Mouse (Mus musculus) liver, embryonic 14.5 days (tissue): Measurements from ENCODE around the gene Pbx1. TPM values are rescaled to one million over a fixed set of nuclear protein-coding genes. Genes with fewer than 3 reads are reported as not detected.

Experiments used
- ATAC-seq: fragments of 200-750 bp; cut with Nextera tagmentation; 2 replicates; pipeline ENCODE4 v1.8.0; 2017; ENCODE audit warnings: moderate number of reproducible peaks, mild to moderate bottlenecking, moderate library complexity; ENCODE audit not compliant: insufficient read depth
- DNase-seq, 3 experiments: peaks; one replicate each; pipeline ENCODE4 v3.0.0-alpha.2; 2012 to 2013; ENCODE audit warnings: low read depth in 3 of 3, low spot score in 3 of 3
- H3K27ac ChIP-seq: fragments of 300-500 bp; sonication (generic); 2 replicates; pipeline ENCODE4 v1.5.1; 2014; ENCODE audit warnings: moderate library complexity, mild to moderate bottlenecking, control low read depth, inconsistent platforms
- H3K27me3 ChIP-seq: fragments of 300-500 bp; sonication (generic); 2 replicates; pipeline ENCODE4 v1.6.1; 2014; ENCODE audit warnings: mild to moderate bottlenecking, low read length, moderate library complexity; ENCODE audit not compliant: control insufficient read depth, insufficient read depth
- H3K36me3 ChIP-seq: fragments of 300-500 bp; sonication (generic); replicated peaks from 2 replicates; pipeline ENCODE4 v1.6.1; 2014; ENCODE audit warnings: low read depth; ENCODE audit not compliant: control insufficient read depth, insufficient read depth
- H3K4me1 ChIP-seq, 2 experiments: fragments of 200-500 bp in 1 of 2; fragments of 300-500 bp in 1 of 2; sonication (generic) in 1 of 2; replicated peaks; 2 replicates each; pipeline ENCODE4 v1.6.1; 2012 to 2014; ENCODE audit warnings: antibody characterized with exemption in 1 of 2, inconsistent platforms in 1 of 2, low read length in 1 of 2; ENCODE audit not compliant: control insufficient read depth in 2 of 2, insufficient read depth in 2 of 2
- H3K4me2 ChIP-seq: fragments of 300-500 bp; sonication (generic); 2 replicates; pipeline ENCODE4 v1.6.1; 2014; ENCODE audit warnings: low read depth, mild to moderate bottlenecking, control low read depth, moderate library complexity
- H3K4me3 ChIP-seq, 2 experiments: fragments of 200-500 bp in 1 of 2; fragments of 300-500 bp in 1 of 2; sonication (generic) in 1 of 2; 2 replicates each; pipeline ENCODE4 v1.5.1; 2012 to 2014; ENCODE audit warnings: low read depth in 2 of 2, low read length in 2 of 2, mild to moderate bottlenecking in 2 of 2, control low read depth in 1 of 2, inconsistent platforms in 1 of 2, moderate library complexity in 1 of 2; ENCODE audit not compliant: insufficient read depth in 1 of 2
- H3K9ac ChIP-seq: fragments of 300-500 bp; sonication (generic); replicated peaks from 2 replicates; pipeline ENCODE4 v1.6.1; 2014; ENCODE audit warnings: mild to moderate bottlenecking, control low read depth, moderate library complexity
- H3K9me3 ChIP-seq: fragments of 300-500 bp; sonication (generic); 2 replicates; pipeline ENCODE4 v1.6.1; 2016; ENCODE audit warnings: low read length, mixed read lengths; ENCODE audit not compliant: control insufficient read depth
- CTCF ChIP-seq: IDR thresholded peaks from 2 replicates; pipeline ENCODE4 v1.5.1; 2016; ENCODE audit warnings: antibody characterized with exemption, low read depth, control low read depth
- EP300 ChIP-seq: IDR thresholded peaks from 2 replicates; pipeline ENCODE4 v1.6.1; 2016; ENCODE audit warnings: antibody characterized with exemption, low read depth
- WGBS: fragments of 180-500 bp; shearing (Covaris S2); extraction: QIAGEN DNeasy Blood & Tissue Kit; methylation state at CpG from one replicate; pipeline ENCODE4 v1.1.7; 2014; ENCODE audit not compliant: insufficient replicate concordance; 5-methylcytosine and 5-hydroxymethylcytosine counted together
- polyA plus RNA-seq, 2 experiments: library from polyadenylated mRNA; depleted of rRNA in 1 of 2; stranded (reverse) in 1 of 2; unstranded in 1 of 2; fragments of >200 nt; fragmentation: Nextera tagmentation in 1 of 2; extraction: Ambion mirVana in 1 of 2; gene quantifications; 2 replicates each; pipeline versions ENCODE4 v1.2.1 to v1.2.3; 2012 to 2014

The Pbx1 gene
- polyA plus RNA-seq, 2 experiments = 1.7 to 2.7 TPM

DNA sequence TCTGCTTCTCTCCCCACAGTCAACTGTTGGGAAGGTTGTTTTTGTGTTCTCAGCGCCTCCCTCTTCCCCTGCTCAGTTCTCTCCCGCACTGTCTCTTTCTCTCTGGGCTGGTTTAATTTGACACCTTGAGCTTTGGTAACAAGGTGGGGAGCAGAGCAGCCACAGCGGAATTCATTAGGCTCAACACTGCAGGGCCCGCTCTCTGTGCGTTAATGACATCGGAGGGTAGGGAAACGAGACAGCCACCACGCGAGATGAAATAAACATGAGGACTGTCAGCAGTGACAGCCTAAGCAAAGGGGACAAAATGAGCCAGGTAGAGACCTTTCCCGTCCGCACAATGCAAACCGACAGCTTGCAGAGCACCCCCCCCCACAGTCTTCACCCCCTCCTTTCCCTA, 90.2 kb downstream of the Pbx1 start:
- 76% methylated on average over 12 of the region's 12 CpGs for WGBS
- Histone ChIP-seq H3K4me1 (peaks cover 0 to 2% of the 10 kb centered on the region in 2 experiments; a peak in 1 of 4 replicates), H3K9ac (no peak overlapping the region), H3K27ac (no peak overlapping the region), H3K4me3 (no peak overlapping the region), H3K27me3 (no peaks in the 10 kb centered on the region), H3K9me3 (no peaks in the 10 kb centered on the region), H3K4me2 (no peak overlapping the region), H3K36me3 (no peaks in the 10 kb centered on the region)
- no peak for TF ChIP-seq CTCF
- no peak for TF ChIP-seq EP300
- DNase-seq = no peak
- no peak for ATAC-seq

DNA sequence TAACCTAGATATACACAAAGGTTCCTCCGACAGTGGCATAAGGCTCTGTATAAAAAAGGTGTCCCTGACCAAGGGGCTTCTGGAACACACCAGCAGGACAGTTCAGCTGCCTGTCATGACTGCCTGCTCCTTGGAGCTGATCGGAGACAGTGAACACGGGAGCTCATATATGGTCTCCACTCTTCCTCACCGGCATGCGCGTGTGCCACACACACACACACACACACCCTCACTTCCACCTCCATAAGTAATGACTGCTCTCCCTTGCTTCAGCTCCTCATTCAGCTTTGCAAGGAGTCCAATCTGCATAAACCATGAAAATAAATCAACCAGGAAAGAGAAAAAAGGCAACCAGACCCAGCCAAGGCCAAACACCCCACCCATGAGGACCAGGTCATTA, 90.7 kb downstream of the Pbx1 start:
- Histone ChIP-seq H3K4me2 (no peak overlapping the region), H3K9me3 (no peaks in the 10 kb centered on the region), H3K36me3 (no peaks in the 10 kb centered on the region), H3K4me1 (peaks cover 0 to 2% of the 10 kb centered on the region in 2 experiments; a peak in 1 of 4 replicates), H3K4me3 (no peak overlapping the region), H3K27me3 (no peaks in the 10 kb centered on the region), H3K27ac (no peak overlapping the region), H3K9ac (no peak overlapping the region)
- DNase-seq (no peak), ATAC-seq (no peak)
- 80% methylated on average over 6 of the region's 6 CpGs for WGBS
- TF ChIP-seq EP300 (no peak), CTCF (no peak)

DNA sequence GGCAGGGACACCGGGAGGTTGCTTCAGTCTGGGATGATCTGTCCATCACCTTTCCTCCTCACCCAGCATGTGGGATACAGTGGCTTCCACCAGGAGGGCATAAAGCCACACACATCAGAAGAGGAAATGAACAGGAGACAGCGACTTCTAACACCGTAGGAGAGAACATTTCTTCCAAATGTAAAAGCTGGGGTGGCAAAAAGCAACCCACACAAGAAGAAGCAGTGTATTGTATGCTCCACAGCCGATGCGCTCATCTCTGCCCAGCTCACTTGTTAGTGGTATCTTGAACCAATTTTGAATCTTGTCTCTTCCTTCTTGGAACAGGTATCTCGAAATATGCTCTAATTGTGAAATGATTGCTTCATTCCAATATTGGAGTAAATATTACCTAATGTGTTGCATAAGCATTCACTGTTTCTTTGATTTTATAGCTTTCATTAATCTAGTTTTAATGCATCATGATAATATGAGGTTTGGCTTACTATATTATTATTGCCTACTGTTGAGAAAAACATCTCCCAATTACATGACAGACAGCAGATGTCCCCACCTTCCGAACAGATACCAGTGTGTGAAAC, 95.7 kb downstream of the Pbx1 start:
- H3K36me3 ChIP-seq = no peaks in the 10 kb centered on the region
- no peaks in the 10 kb centered on the region for H3K27me3 ChIP-seq
- H3K4me2 ChIP-seq = no peak overlapping the region
- H3K4me1 ChIP-seq = no peaks in the 10 kb centered on the region; a peak in 1 of 4 replicates
- no peaks in the 10 kb centered on the region for H3K9me3 ChIP-seq
- no peak overlapping the region for H3K27ac ChIP-seq
- DNase-seq (no peak), ATAC-seq (no peak)
- TF ChIP-seq CTCF (no peak), EP300 (no peak)
- 64% methylated on average over 7 of the region's 7 CpGs for WGBS
- H3K9ac ChIP-seq = no peak overlapping the region
- no peak overlapping the region for H3K4me3 ChIP-seq

DNA sequence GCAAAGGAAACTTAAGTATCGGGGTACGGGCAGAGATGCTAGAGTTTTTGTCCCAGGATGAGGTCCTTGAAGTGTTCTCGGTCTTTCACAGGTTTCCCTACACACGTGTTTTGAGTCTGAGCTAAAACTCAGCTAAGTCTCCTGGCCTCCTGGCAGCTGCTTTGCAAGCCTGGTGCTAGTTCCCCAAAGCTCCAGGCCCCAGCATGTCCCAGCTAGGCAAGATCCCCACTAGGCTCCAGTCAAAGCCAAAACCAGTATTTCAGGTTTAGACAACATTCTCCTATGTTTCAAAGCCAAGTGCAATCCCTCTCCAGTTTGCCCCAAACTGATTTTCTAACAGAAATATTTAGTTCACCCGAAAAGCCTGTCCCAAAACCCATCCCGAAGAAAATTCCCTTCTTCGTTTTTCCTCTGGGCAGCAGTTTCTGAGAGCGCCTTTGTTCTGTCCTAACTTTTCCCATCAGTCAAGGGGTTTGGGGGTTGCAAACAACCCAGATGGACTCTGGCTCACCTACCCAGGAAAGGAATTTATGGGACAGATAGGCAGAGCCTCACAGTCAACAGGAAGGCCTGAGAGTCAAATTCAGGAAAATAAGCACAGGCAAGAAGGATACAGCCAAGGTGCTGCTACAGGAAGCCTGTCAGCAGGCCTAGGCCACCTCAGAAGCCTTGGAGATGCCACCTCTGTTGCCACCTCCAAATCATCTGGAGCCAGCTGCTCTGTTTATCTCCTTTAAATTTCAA, 97.1 kb downstream of the Pbx1 start:
- no peak overlapping the region for H3K27ac ChIP-seq

DNA sequence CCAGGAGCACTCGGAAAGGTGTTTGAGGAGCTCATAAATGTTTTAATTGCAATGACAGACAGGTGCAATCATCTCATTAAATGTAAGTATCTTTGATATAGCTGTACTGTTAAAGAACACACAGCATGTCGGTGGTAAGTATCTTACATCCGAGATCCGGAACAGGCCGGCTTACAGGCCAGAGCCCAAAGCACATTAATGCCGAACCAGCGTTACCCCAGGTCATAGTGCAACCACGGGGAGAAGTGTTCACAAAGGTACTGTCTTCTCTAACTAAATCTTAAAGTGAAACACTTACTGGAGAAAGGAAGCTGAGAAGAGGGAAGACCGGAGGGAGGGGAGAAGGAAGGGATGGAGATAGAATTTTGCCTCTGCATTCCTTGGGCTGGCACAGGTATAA, 100.0 kb downstream of the Pbx1 start:
- Histone ChIP-seq H3K4me2 (no peak overlapping the region), H3K9ac (no peak overlapping the region), H3K36me3 (no peaks in the 10 kb centered on the region), H3K9me3 (no peaks in the 10 kb centered on the region), H3K4me3 (no peak overlapping the region), H3K4me1 (peaks cover 0 to 4% of the 10 kb centered on the region in 2 experiments; a peak in 1 of 4 replicates), H3K27me3 (no peaks in the 10 kb centered on the region), H3K27ac (no peak overlapping the region)
- WGBS = 80% methylated on average over 9 of the region's 9 CpGs
- TF ChIP-seq EP300 = no peak
- TF ChIP-seq CTCF = no peak
- DNase-seq (no peak), ATAC-seq (no peak)

More for the DNA sequence above, 97.1 kb downstream of the Pbx1 start:
- no peaks in the 10 kb centered on the region; a peak in 1 of 4 replicates for H3K4me1 ChIP-seq
- WGBS = 61% methylated on average over 8 of the region's 8 CpGs
- DNase-seq (no peak), ATAC-seq (no peak)
- H3K4me2 ChIP-seq = no peak overlapping the region
- H3K36me3 ChIP-seq = no peaks in the 10 kb centered on the region
- no peaks in the 10 kb centered on the region for H3K27me3 ChIP-seq
- H3K9ac ChIP-seq = no peak overlapping the region
- TF ChIP-seq CTCF (no peak), EP300 (no peak)
- H3K9me3 ChIP-seq = no peaks in the 10 kb centered on the region
- no peak overlapping the region for H3K4me3 ChIP-seq
